Mouse (Mus musculus) thymus, postnatal 36 days (tissue): ENCODE data around the gene Kif5a.

Experiments
- DNase-seq, 2 experiments: peaks; one replicate each; pipeline ENCODE4 v3.0.0; 2022; ENCODE audit warnings: mixed read lengths in 2 of 2

The Kif5a gene

DNA sequence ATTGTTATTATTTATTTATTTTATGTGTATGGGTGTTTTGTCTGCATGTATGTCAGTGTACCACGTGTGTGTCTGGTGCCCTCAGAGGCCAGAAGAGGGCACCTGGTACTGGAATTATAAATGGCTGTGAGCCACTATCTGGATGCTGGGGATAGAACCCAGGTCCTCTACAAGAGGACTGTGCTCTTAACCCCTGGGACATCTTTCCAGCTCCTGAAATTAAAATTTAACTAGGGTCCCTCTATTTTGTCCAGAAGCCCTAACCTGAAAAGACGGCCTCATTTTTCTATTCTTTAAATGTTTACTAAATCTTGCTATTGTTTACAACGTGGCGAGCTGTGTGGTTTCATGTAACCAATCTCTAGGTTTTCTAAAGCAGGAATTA is 2.6 kb upstream of the Kif5a start:
- peak in 1 of 2 experiments; percentile 26 for DNase-seq

DNA sequence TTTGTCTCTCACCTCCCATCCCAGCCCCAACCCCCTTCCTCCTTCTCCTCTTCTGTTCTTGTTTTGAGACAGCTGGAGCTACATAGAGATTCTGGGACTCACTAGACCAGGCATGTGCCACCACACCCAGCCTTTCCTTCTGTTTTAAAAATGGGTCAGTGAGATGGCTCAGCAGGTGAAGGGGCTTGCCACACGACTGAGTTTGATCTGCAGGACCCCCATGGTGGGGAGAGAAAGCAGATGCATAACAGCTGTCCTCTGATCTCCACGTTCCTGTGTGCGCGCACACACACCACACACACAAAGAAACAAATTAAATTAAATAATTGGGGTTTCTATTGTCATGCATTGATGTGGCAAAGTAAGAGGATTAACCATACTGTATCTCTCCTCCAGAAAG is 1.8 kb upstream of the Kif5a start:
- DNase-seq = no peak

DNA sequence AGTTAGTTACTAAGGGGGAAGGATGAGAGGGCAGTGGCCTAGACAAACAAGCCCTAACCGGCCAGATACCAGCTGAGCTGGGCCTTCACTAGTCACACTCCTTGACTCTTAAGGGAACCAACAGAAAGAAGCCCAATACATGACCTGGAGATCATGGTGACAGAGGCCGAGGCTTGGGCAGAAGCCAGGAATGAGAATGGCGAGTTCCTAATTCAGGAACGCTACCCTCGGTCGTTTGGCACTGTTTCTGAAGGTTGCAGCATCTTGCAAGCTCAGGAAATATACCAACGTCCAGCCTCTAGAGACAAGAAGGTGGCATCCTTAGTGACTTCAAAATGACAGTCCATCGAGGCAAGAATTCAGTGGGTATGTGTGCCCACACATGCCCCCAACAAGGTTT is 1.2 kb upstream of the Kif5a start:
- DNase-seq = no peak

DNA sequence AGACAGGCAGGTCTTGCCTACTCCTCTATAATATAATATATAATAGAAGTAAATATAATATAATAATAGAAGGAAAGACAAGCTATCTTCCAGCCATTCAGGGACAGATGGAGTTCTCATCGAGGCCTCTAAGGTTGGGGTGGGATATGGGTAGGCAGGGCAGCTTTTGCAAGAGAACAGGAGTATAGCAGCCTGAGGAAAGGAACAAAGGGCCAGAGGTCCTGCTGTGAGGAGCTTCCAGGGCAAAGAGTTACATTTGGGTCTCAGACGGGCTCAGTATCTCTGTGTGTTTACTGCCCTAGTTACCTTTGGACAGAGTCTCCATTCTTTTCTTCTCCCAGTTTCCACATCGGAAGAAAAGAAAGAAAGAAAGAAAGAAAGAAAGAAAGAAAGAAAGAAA is 483 bp upstream of the Kif5a start:
- DNase-seq = no peak

DNA sequence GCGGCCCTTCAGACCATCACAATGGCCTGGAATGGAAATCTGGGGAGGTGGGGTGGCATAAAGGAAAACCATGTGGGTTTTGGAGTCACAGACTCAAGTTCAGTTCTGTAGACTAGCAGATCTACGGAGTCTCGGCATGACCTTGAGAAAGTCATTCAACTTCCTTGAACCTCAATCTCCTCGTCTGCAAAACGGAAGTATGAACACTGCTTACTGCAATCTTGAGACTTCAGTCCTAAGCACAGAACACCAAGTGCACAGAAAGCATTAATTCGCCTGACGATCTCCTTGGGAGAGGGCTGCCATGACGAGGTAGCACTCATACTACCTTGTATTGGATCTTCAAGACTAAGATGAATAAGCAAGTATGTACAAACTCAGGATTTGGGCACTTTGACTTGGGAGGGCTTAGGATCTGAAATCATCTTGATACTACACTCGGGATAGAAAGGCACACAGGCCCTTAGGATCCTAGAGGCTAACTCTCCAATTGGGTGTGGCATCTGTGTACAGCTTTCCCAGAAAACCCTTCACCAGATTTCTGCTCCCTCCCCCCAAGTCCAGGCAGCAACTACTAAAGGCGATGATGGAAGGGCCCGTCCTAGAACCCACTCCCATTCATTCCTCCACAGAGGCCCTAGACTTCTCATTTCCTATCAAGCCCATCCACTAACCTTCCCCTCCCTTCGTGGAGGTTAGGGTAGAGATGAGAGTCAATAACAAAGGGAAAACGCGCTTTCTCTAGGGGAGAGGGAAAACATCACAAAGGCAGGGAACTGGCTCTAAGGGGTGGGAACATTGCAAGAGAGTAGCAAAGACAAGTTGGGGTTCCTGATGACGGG is 1.2 kb downstream of the Kif5a start:
- no peak for DNase-seq

DNA sequence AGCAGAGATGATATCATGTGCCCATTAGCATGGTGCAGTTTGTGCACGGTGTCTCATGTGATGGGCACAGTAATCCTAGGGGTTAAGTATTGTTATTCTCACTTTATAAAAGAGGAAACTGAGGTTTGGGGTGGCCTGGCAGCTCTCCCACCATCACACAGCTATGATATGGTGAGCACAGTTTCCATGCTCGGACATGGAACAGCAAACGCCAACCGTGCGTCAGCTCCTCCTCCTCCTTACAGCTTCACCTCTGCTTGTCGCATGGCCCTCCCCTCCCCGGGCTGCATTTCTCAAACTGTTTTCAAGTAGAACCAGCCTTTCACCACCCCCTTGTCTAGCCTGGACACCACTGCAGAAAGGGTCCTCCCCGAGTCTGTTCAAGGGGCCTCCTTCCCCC is 4.7 kb downstream of the Kif5a start:
- no peak for DNase-seq

DNA sequence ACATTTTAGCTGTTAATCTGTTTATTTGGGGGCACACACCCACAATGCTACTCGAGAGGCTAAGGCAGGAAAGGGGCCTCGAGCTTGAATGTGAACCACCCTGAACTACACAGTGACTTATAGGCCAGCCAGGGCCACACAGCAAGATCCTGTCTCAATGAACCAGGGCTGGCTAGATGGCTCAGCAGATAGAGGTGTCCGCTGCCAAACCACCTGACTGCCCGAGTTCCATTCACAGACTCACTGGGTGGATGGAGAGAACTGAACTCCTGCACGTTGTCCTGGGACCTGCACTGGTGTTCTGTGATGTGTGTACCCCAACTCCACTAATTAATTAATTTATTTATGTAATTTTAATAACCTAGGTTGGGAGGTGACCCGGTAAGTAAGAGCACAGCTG is 5.4 kb downstream of the Kif5a start:
- no peak for DNase-seq

DNA sequence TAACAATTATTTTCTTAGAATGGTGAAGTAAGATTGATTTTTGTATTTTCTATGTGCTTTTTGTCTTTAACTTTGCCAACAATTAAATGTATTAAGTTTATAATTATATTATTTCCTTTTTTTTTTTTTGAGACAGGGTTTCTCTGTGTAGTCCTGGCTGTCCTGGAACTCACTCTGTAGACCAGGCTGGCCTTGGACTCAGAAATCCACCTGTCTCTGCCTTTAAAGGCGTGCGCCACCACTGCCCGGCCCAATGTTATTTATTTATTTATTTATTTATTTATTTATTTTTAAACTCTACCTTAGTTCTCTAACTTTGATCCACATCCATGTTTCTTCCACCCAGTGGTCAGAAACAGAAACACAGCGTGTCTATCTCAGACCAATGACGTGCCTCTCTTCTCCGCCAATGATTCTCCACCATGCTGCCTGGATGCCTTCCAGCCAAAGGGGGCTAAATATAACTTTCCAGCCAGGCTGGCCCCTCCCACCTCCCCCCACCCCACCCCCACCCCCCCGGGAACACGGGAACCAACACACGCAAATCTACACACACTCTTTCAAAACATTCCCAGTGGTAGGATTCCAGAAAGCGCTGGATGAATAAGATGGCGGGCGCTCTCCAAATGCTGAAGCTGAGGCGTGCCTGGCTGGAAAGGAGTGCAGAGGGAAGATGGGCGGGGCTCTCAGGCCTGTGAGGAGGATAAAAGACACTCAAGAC is 7.4 kb downstream of the Kif5a start:
- DNase-seq = no peak

DNA sequence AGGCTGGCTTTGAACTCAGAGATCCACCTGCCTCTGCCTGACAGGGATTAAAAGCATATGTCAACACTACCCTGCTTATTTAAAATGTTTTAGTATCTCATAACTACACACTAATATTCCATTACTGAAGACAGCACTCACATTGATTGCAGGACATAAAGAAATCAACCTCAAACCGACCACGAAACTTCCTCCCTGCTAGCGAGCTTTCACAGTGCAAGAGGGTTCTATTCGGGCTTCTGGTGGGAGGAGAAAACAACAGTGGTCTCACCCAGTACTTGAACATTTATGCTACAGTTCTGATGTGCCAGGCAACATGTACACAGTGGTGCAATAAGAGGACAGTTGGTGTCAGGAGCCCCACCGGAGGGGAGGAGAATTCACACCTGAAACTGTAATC is 12.3 kb downstream of the Kif5a start:
- DNase-seq = no peak

DNA sequence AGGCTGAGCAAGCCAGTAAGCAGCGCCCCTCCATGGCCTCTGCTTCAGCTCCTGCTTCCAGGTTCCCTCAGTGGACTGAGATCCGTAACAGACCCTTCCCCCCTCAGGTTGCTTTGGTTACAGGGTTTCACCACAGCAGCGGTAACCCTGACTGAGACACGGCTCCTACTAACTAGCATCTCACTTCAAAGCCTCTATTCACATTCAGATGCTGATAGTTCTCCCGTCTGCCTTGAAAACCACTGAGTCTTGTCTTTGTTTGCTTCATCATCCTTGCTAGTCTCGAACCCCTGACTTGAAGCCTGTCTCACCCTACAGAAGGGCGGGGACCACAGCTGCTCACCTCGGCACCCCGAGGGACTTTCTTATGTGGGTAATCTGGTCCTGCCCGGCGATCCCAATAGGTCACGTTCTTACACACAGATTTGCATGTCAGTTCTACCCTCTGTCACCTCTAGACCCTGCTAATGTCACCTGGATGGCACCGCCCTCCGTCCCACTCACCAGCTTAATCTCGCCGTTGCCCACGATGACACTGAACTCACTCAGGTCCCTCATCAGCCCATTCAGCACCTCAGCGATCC is 24.8 kb downstream of the Kif5a start:
- no peak for DNase-seq

DNA sequence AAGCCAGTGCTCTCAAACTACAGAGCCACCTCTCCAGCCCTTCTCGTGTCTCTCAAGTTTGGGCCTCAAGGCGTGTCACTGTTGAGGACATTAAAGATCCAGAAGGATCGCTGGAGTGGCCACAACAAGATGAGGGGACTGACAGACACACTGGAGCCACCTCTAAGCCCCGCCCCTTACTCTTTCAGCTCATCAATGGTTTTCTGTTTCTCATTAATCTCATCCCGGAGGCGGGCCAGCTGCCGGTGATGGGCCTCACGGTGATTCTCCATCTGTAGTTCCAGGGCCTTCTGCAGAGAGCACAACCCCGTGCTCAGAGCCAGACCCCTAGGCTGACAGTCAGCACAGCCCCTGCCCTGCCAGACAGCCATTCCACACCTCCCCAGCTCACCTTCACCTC is 26.6 kb downstream of the Kif5a start:
- DNase-seq = no peak

DNA sequence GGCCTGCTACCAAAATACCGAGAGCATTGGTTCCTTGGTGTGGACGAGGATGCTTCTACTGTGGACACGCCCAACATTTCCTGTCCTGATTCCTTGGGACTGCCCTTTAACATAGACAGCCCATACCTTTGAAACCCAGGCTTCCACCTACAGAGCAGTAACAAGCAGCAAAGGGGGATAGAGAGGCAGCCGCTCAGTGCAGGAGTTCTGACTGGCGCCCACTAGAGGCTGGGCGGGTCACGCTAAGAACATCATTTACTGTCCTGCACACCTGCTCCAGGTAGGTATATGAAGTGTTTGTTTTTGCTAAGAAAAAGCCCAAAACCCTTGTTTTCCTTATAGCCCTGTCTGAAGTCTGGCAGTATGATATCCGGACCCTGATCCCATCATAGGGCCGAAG is 30.0 kb downstream of the Kif5a start:
- DNase-seq = peak in 1 of 2 experiments; percentile 21

DNA sequence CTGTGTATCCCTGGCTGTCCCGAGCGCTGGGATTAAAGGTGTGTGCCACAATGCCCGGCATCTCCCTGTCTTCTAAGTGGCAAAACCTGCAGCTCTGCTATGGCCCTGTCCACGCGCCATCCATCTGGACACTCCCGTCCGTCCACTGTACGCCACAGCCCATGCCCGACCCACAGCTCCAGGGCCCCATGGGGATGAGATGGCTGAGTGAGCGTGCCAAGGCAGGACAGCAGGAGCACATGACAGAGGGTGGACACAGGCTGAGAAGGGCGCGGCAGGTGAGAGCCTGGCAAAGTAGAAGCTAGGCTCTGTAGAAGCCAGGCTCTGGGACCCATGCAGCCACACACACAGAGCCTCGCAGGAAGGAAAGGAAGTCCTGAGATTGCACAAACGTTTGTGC is 31.4 kb downstream of the Kif5a start:
- DNase-seq = no peak

DNA sequence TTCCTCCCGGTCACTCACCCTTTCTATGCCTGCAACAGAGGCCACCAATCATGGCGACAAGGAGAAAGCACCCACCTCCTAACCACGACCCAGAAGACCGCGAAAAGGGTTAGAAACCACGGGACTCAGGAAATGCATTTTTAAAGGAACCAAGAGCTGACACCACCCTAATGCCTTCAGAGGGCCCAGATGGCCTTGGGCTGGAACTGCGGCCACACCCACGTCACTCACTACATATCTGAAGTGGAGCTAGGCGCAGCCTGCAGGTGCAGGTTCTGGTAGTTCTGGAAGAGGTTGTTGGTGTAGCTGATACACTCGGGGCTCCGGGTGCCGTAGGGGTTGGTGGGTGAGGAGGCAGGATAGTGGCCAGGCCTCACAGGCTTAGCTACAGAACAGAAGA is 32.5 kb downstream of the Kif5a start:
- DNase-seq = no peak

DNA sequence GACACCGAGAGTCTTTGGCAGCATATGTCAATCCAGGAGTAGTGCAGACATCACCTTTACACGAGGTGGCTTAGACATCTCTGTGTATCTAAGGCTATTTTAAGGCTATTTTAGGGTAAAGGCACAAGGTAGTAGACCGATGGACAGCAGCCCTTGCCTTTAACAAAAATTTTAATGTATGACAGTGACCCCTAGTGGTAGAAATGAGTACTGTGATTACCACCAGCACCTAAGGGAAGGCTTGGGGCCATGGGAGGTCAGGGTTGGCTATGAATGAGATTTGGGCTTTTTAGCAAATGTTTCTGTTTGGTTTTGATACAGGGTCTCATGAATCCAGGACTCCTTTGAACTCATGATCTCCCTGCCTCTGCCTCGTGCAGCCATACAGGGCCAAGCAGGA is 34.3 kb downstream of the Kif5a start:
- DNase-seq = no peak

DNA sequence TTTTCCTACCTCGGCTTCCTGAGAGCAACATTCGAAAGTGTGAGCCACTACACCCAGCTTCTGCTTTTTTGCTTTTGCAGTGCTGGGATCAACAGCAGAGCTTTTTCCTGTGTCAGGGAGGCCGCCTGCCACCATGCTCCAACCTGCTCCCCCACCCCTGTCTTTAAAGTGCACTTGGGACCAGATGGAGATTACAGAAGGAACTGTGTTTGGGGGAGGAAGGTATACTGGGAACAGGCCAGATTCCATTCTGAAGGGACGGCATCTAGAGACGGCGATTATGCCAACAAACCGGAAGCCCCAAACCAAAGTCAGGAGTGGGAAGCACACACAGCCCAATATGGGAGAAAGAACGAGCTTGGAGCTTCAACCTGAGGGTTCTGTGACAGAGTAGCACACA is 36.0 kb downstream of the Kif5a start:
- no peak for DNase-seq

DNA sequence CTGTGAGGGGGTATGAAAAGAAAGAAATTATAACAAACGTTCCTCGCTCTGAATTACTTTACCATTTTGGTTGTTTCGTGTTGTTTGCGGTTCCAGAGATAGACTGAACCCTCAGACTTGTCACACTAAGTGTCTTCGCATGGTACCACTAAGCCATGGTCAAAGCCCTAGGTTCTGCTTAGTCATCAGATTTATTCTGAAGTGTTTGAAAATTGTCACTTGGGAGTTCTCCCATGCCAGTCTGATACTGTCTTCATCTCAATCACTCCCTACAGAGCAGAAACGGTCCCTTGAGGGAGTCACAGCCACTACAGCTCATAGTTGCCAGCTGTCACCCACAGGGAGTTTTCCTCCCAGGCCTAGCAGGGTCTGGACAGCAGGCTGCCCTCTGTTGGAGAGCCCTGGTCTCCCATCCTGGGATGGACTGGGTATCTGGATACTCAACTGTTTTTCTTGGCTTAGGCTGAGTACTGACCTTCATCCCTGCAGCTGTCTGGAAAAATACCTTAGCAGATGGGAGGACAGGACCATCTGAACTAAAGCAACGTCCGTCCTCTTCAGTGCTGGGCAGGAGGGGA is 36.7 kb downstream of the Kif5a start:
- DNase-seq = no peak

DNA sequence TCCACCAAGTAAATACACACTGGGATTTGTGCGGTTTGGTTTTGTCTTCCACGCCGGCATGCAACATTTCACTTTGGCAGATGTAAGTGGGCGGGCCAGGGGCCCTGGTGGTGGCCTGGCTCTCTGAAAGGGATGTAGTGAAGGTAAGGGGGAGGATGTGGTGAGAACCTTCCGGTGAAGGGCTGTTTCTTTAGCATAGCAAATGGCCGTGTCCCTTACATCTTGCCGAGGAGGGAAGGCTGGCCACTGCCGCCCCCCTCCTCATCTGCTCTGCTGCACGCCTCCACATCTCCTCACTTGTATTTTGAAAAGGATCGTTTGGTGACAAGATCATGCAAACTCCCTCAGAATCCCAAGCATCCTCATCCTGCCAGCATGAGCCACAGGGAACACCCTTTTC is 37.4 kb downstream of the Kif5a start:
- peak in 1 of 2 experiments; percentile 12 for DNase-seq

DNA sequence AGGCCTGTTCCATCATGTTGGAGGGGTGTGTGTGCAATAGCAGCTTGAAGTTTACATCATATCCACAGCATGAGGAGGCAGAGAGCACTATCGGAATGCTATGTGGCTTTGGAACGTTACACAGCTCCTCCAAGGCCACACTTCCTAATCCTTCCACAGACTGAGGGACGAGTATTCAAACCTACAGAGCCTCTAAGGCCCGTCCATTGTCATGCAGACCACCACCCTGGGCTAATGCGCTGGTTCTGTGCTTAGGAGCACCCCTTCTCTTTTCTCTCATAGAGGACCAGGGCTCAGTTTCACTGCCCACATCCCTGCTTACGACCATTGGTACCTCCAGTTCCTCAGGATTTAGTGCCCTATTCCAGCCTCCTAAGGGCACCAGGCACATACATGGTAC is 37.9 kb downstream of the Kif5a start:
- DNase-seq = no peak

DNA sequence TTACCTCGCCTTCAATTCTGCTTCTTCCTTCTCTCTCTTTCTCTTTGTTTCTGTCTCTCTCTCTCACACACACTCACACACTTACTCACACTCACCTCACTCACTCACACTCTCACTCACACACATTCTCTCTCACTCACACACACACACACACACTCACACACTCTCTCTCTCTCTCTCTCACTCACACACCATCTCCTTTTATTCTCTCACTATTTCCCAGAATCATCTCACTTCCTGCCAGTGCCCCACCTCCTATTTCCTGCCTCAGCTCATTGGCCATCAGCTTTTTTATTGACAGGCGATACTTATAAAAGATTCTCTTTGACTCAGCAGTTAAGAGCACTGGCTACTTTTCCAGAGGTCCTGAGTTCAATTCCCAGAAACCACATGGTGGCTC is 44.8 kb downstream of the Kif5a start:
- no peak for DNase-seq

DNA sequence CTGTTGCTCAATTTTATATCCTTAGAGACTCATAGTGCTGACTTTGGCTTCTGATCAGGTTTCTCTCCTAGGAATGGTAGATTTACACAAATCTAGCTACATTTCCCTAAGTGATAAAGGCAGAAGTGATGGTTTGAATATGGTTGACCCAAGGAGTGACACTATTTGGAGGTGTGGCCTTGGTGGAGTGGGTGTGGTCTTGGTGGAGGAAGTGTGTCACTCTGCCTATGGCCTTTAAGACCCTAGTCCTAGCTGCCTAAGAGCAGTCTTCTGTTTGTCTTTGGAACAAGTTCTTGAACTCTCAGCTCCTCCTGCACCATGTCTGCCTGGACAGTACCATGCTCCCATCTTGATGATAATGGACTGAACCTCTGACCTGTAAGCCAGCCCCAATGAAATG is 46.0 kb downstream of the Kif5a start:
- DNase-seq = no peak

DNA sequence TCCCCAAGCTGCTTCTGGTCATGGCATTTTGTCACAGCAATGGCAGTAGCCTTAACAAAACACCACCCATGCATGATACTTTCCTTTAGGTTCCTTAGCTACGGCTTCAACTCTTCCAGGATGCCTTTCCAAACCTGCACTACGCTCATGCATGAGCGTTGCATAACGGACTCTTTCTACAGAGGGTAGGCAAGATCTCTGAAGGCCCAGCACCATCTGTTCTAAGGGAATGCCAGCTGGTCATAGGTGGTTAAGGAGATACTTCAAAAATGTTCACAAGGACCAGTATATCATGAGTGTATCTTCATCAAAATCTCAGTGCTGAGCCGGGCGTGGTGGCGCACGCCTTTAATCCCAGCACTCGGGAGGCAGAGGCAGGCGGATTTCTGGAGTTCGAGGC is 46.7 kb downstream of the Kif5a start:
- DNase-seq = no peak

DNA sequence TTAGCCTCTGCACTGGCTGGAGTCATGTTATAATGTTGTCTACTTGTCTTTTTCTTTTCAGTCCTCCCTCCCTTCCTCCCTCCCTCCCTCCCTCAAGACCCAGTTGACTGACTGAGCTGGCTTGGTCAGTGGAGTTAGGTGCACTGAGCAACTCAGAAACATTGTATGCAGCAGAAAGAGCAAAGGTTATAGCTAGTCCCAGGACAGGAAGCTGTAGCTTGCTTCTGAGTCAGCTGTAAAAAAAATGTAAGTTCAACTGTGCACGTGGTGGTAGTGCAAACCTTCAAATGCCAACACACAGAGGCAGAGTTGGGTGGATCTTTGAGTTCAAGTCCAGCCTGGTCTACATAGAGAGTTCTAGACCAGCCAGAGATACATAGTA is 48.7 kb downstream of the Kif5a start:
- no peak for DNase-seq
